Mouse (Mus musculus): ENCODE measurements around the gene Olfr867. TPM values are rescaled to one million over a fixed set of nuclear protein-coding genes. Genes with fewer than 3 reads are reported as not detected.

Olfr867 gene
- not detected in 2 replicates for polyA plus RNA-seq (2012; rRNA removed)

GRCm38 (mm10) chr9:20057462-20057861, at the start of gene Olfr867:
TSS of gene Olfr867 (minus strand) at chr9:20057562.

GRCm38 (mm10) chr9:20098326-20098725, 41.0 kb upstream of the Olfr867 start, which contains the start of gene Olfr868:
TSS of gene Olfr868 (plus strand) at chr9:20098626.

GRCm38 (mm10) chr9:20027935-20028334, 29.4 kb downstream of the Olfr867 start, which contains the start of gene Olfr866:
TSS of gene Olfr866 (minus strand) at chr9:20028035.

Other genes with a start within 250 kb of the Olfr867 start
- not detected in 2 replicates for gene Olfr860, start 207.8 kb downstream of the Olfr867 start, polyA plus RNA-seq (2012; rRNA removed)
- not detected in 2 replicates for gene Olfr862, start 169.6 kb downstream of the Olfr867 start, polyA plus RNA-seq (2012; rRNA removed)
- not detected in 2 replicates for gene Olfr77, start 140.7 kb downstream of the Olfr867 start, polyA plus RNA-seq (2012; rRNA removed)
- gene Olfr866, start 29.5 kb downstream of the Olfr867 start, polyA plus RNA-seq (2012; rRNA removed), result not detected in 2 replicates
- not detected in 2 replicates for gene Olfr868, start 41.1 kb upstream of the Olfr867 start, polyA plus RNA-seq (2012; rRNA removed)
- gene Olfr869, start 71.4 kb upstream of the Olfr867 start, polyA plus RNA-seq (2012; rRNA removed), result not detected in 2 replicates
- gene Olfr870, start 116.5 kb upstream of the Olfr867 start, polyA plus RNA-seq (2012; rRNA removed), result not detected in 2 replicates
- gene Olfr871, start 154.6 kb upstream of the Olfr867 start, polyA plus RNA-seq (2012; rRNA removed), result not detected in 2 replicates
- not detected in 2 replicates for gene Olfr872, start 179.6 kb upstream of the Olfr867 start, polyA plus RNA-seq (2012; rRNA removed)
- gene Olfr39, start 224.8 kb upstream of the Olfr867 start, polyA plus RNA-seq (2012; rRNA removed), result not detected in 2 replicates
- gene Olfr873, start 241.0 kb upstream of the Olfr867 start, polyA plus RNA-seq (2012; rRNA removed), result not detected in 2 replicates

Measured in liver, embryonic 18 days (tissue).